Mouse (Mus musculus) C2C12 (cell line): ENCODE data around the gene Dhx8.

Experiments used
- CEBPB ChIP-seq: IDR thresholded peaks from one replicate; pipeline ENCODE4 v1.6.1; 2011; ENCODE audit warnings: low read depth, mild to moderate bottlenecking, control low read depth, moderate library complexity
- CTCF ChIP-seq: IDR thresholded peaks from one replicate; pipeline ENCODE4 v1.5.1; 2011; ENCODE audit not compliant: control insufficient read depth, insufficient read depth, insufficient read length
- MAX ChIP-seq: IDR thresholded peaks from one replicate; pipeline ENCODE4 v1.6.1; 2011; ENCODE audit warnings: mild to moderate bottlenecking, control low read depth
- MYOD1 ChIP-seq: IDR thresholded peaks from one replicate; pipeline ENCODE4 v1.6.1; 2011; ENCODE audit warnings: low read depth; ENCODE audit not compliant: control insufficient read depth, insufficient read length
- MYOG ChIP-seq: IDR thresholded peaks from one replicate; pipeline ENCODE4 v1.6.1; 2011; ENCODE audit not compliant: control insufficient read depth, insufficient read length; ENCODE audit errors: extremely low read depth

DNA sequence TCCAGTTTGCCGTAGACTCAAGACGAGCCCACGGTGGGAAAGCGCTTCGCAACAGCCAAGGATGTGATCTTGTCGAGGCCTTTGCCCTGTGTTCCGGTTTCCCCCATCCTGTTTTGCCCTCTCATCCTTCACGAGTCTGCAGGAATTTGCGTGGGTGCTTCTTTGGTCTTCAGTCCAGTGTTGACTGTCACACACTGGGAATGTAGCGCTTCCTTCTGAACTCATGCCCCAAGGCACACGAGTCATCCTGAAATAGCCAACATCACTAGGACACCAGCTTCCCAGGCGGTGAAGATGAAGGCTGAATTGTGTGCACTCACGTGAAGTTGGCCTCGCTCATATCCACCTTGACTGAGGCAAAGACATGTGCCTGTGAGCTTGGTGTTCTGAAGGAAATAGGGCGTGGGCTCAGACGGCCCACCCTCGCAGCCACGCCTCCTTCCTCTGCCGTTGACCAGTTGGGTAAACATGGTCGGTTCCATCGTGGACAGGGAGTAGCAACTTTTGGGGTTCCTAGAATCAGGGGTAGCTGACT, 12.7 kb upstream of the Dhx8 start:
- no peak for TF ChIP-seq CTCF
- no peak for TF ChIP-seq MAX
- no peak for TF ChIP-seq CEBPB
- TF ChIP-seq MYOD1: no peak
- TF ChIP-seq MYOG: no peak
